ENCODE assay signal across 11 mouse cellular contexts in genomic region chr15:31965542-31965941, GRCm38 (mm10).
"Had no signal": no experiment of that assay in that cellular context is flagged by ENCODE, and none has a peak within 500 bp of the region (broad histone marks: within the 10 kb centered on the region; RNA-seq: fewer than 3 reads in every experiment).

No protein-coding gene starts in this region.

- ATAC-seq: midbrain, embryonic 16.5 days had no signal

- DNase-seq: lung, adult 18-20 months; lung, embryonic 14.5 days; lung, postnatal 10 days; lung, postnatal 4 days; midbrain, embryonic 14.5 days; retina, postnatal 1 day; right cerebral cortex, adult 18-20 months; thymus, adult 18-20 months; thymus, postnatal 14 days; thymus, postnatal 36 days had no signal
